Mouse (Mus musculus) midbrain, postnatal 0 days (tissue): ENCODE measurements at regions not wholly inside any gene's neighbourhood (a gene's known extent, or its start where the extent isn't known, plus 50 kb on each side); places are given as distances from the start of the nearest gene placed in this dataset.

ENCODE experiments used
- ATAC-seq: fragments of 200-750 bp; cut with Nextera tagmentation; 2 replicates; pipeline ENCODE4 v1.8.0; 2017; ENCODE audit warnings: moderate number of reproducible peaks, mild to moderate bottlenecking, moderate TSS enrichment, moderate library complexity; ENCODE audit not compliant: low FRiP score
- DNase-seq: peaks from one replicate; pipeline ENCODE4 v3.0.0-alpha.2; 2015; ENCODE audit warnings: low spot score
- H3K27ac ChIP-seq: fragments of 300-500 bp; sonication (generic); 2 replicates; pipeline ENCODE4 v1.5.1; 2014; ENCODE audit warnings: low read depth, mild to moderate bottlenecking, low read length, mixed read lengths
- H3K27me3 ChIP-seq: fragments of 300-500 bp; sonication (generic); 2 replicates; pipeline ENCODE4 v1.6.1; 2014; ENCODE audit warnings: low read length, control low read depth, mixed read lengths; ENCODE audit not compliant: insufficient read depth
- H3K36me3 ChIP-seq: fragments of 300-500 bp; sonication (generic); 2 replicates; pipeline ENCODE4 v1.6.1; 2014; ENCODE audit warnings: low read length, control low read depth, mixed read lengths; ENCODE audit not compliant: insufficient read depth
- H3K4me1 ChIP-seq: fragments of 300-500 bp; sonication (generic); 2 replicates; pipeline ENCODE4 v1.6.1; 2014; ENCODE audit warnings: mild to moderate bottlenecking, control low read depth, antibody characterized with exemption, low read length, mixed read lengths; ENCODE audit not compliant: insufficient read depth
- H3K4me2 ChIP-seq: fragments of 300-500 bp; sonication (generic); 2 replicates; pipeline ENCODE4 v1.6.1; 2014; ENCODE audit warnings: low read depth, mild to moderate bottlenecking, low read length, mixed read lengths; ENCODE audit not compliant: poor library complexity, severe bottlenecking
- H3K4me3 ChIP-seq: fragments of 300-500 bp; sonication (generic); 2 replicates; pipeline ENCODE4 v1.5.1; 2014; ENCODE audit warnings: low read depth, mild to moderate bottlenecking, low read length, moderate library complexity
- H3K9ac ChIP-seq: fragments of 300-500 bp; sonication (generic); replicated peaks from 2 replicates; pipeline ENCODE4 v1.6.1; 2014; ENCODE audit warnings: mild to moderate bottlenecking, low read length, moderate library complexity, mixed read lengths; ENCODE audit not compliant: poor library complexity, severe bottlenecking
- H3K9me3 ChIP-seq: fragments of 300-500 bp; sonication (generic); 2 replicates; pipeline ENCODE4 v1.6.1; 2016; ENCODE audit warnings: low read length, control low read depth
- CTCF ChIP-seq: IDR thresholded peaks from 2 replicates; pipeline ENCODE4 v1.5.1; 2016; ENCODE audit warnings: antibody characterized with exemption, mild to moderate bottlenecking
- WGBS: fragments of 180-500 bp; shearing (Covaris S2); extraction: QIAGEN DNeasy Blood & Tissue Kit; methylation state at CpG from one replicate; pipeline ENCODE4 v1.1.7; 2014; 5-methylcytosine and 5-hydroxymethylcytosine counted together

GRCm38 (mm10) chr19:35150780-35151725 lies 228.9 kb downstream of the Kif20b start:
- Histone ChIP-seq H3K4me1 (no peaks in the 10 kb centered on the region), H3K27me3 (no peaks in the 10 kb centered on the region), H3K36me3 (no peaks in the 10 kb centered on the region), H3K27ac (no peak overlapping the region), H3K4me3 (no peak overlapping the region), H3K4me2 (no peak overlapping the region), H3K9me3 (no peaks in the 10 kb centered on the region), H3K9ac (no peak overlapping the region)
- 80% methylated on average over 6 of the region's 6 CpGs for WGBS
- DNase-seq = no peak
- ATAC-seq = no peak
- TF ChIP-seq CTCF = no peak

DNA sequence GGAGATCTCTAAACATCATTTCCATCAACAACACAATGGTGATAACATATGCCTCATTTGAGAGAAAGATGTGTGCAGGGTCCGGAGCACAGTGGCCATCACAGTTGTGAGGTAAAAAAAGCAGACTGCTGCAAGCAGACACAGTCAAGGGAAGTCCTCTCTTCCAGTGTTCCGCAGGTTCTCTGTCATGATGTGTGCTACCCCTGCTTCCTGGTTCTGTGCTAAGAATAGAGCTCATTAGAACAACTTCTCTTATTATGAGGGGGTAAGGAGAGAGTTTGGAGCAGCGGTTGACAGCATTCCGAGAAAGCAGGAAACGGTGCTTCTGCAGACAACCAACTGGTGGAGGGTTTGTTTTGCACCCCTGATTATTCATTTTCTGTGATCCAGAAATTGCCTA lies 229.7 kb downstream of the Kif20b start:
- no peaks in the 10 kb centered on the region for H3K4me1 ChIP-seq
- no peak overlapping the region for H3K4me3 ChIP-seq
- no peaks in the 10 kb centered on the region for H3K36me3 ChIP-seq
- DNase-seq (no peak), ATAC-seq (no peak)
- no peak overlapping the region for H3K4me2 ChIP-seq
- H3K27ac ChIP-seq = no peak overlapping the region
- WGBS = 85% methylated on average over 5 of the region's 5 CpGs
- no peaks in the 10 kb centered on the region for H3K27me3 ChIP-seq
- no peak overlapping the region for H3K9ac ChIP-seq
- H3K9me3 ChIP-seq = no peaks in the 10 kb centered on the region
- no peak for TF ChIP-seq CTCF

DNA sequence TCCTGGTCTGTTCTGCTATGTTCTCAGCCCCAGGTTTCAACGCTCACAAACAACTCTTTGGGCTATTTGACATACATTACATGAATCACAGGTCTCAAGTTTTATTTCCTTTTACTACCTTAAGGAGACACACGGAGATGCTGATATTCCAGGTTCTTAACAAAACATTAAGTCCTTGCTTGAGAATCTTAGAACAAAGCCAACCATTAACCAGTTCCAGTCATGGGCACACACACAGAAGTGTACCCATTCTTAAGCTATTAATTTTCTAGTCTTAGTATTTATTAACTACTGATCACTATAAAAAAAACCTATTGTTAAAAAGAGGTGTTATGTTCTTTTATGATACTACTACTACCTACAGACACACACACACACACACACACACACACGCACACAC lies 235.7 kb downstream of the Kif20b start:
- no peak for TF ChIP-seq CTCF
- no peak overlapping the region for H3K4me3 ChIP-seq
- ATAC-seq (no peak), DNase-seq (no peak)
- H3K9ac ChIP-seq = no peak overlapping the region
- no peaks in the 10 kb centered on the region for H3K36me3 ChIP-seq
- no peaks in the 10 kb centered on the region for H3K4me1 ChIP-seq
- no peak overlapping the region for H3K4me2 ChIP-seq
- H3K27ac ChIP-seq = no peak overlapping the region
- 93% methylated on average over 3 of the region's 3 CpGs for WGBS
- no peaks in the 10 kb centered on the region for H3K27me3 ChIP-seq
- H3K9me3 ChIP-seq = no peaks in the 10 kb centered on the region

- no peak overlapping the region for H3K4me3 ChIP-seq
- no peak overlapping the region for H3K4me2 ChIP-seq
- no peak for ATAC-seq
- 87% methylated on average over 2 of the region's 2 CpGs for WGBS
- no peak overlapping the region for H3K27ac ChIP-seq
- H3K9me3 ChIP-seq = no peaks in the 10 kb centered on the region
- no peak for DNase-seq
- no peak for TF ChIP-seq CTCF
- no peak overlapping the region for H3K9ac ChIP-seq
- no peaks in the 10 kb centered on the region for H3K27me3 ChIP-seq
- no peaks in the 10 kb centered on the region for H3K36me3 ChIP-seq
- no peaks in the 10 kb centered on the region for H3K4me1 ChIP-seq
These were observed 242.6 kb downstream of the Kif20b start for GRCm38 (mm10) chr19:35164727-35165126.

- DNase-seq (no peak), ATAC-seq (no peak)
- Histone ChIP-seq H3K4me3 (no peak overlapping the region), H3K9ac (no peak overlapping the region), H3K36me3 (no peaks in the 10 kb centered on the region), H3K4me2 (no peak overlapping the region), H3K27me3 (no peaks in the 10 kb centered on the region), H3K9me3 (no peaks in the 10 kb centered on the region), H3K4me1 (no peaks in the 10 kb centered on the region), H3K27ac (no peak overlapping the region)
- WGBS = 73% methylated on average over 2 of the region's 2 CpGs
- TF ChIP-seq CTCF = no peak
These were observed 248.4 kb downstream of the Kif20b start for GRCm38 (mm10) chr19:35170554-35170953.

- no peak for DNase-seq
- no peak overlapping the region for H3K9ac ChIP-seq
- WGBS = 71% methylated on average over 1 of the region's 1 CpGs
- no peak overlapping the region for H3K4me2 ChIP-seq
- H3K4me1 ChIP-seq = no peaks in the 10 kb centered on the region
- H3K27ac ChIP-seq = no peak overlapping the region
- ATAC-seq = no peak
- H3K27me3 ChIP-seq = no peaks in the 10 kb centered on the region
- no peaks in the 10 kb centered on the region for H3K9me3 ChIP-seq
- no peak for TF ChIP-seq CTCF
- no peak overlapping the region for H3K4me3 ChIP-seq
- H3K36me3 ChIP-seq = no peaks in the 10 kb centered on the region
These were observed 257.9 kb downstream of the Kif20b start for GRCm38 (mm10) chr19:35180102-35180501.
